Mouse (Mus musculus) forebrain, postnatal 0 days (tissue): ENCODE results near the gene Sun1. TPM values are rescaled to one million over a fixed set of nuclear protein-coding genes. Genes with fewer than 3 reads are reported as not detected.
A peak's percentile ranks its signal among the peaks of the same experiment; 100 is the strongest.

ENCODE experiments used
- ATAC-seq: fragments of 200-750 bp; cut with Nextera tagmentation; 2 replicates; pipeline ENCODE4 v1.8.0; 2017; ENCODE audit warnings: mild to moderate bottlenecking, moderate library complexity
- DNase-seq: peaks from one replicate; pipeline ENCODE4 v3.0.0-alpha.2; 2015
- H3K27ac ChIP-seq: fragments of 300-500 bp; sonication (generic); 2 replicates; pipeline ENCODE4 v1.5.1; 2014; ENCODE audit warnings: low read depth, mild to moderate bottlenecking, antibody characterized with exemption, low read length, moderate library complexity, mixed read lengths
- H3K27me3 ChIP-seq: fragments of 300-500 bp; sonication (generic); 2 replicates; pipeline ENCODE4 v1.6.1; 2014; ENCODE audit warnings: mild to moderate bottlenecking, low read length, mixed read lengths; ENCODE audit not compliant: insufficient read depth
- H3K36me3 ChIP-seq: fragments of 300-500 bp; sonication (generic); 2 replicates; pipeline ENCODE4 v1.6.1; 2014; ENCODE audit warnings: mild to moderate bottlenecking, moderate library complexity; ENCODE audit not compliant: insufficient read depth
- H3K4me1 ChIP-seq: fragments of 300-500 bp; sonication (generic); 2 replicates; pipeline ENCODE4 v1.6.1; 2014; ENCODE audit warnings: antibody characterized with exemption; ENCODE audit not compliant: insufficient read depth
- H3K4me2 ChIP-seq: fragments of 300-500 bp; sonication (generic); 2 replicates; pipeline ENCODE4 v1.6.1; 2014; ENCODE audit warnings: low read depth, mild to moderate bottlenecking, moderate library complexity
- H3K4me3 ChIP-seq: fragments of 300-500 bp; sonication (generic); 2 replicates; pipeline ENCODE4 v1.5.1; 2014; ENCODE audit warnings: low read depth, low read length, mixed read lengths
- H3K9ac ChIP-seq: fragments of 300-500 bp; sonication (generic); 2 replicates; pipeline ENCODE4 v1.6.1; 2014; ENCODE audit warnings: mild to moderate bottlenecking
- H3K9me3 ChIP-seq: fragments of 300-500 bp; sonication (generic); 2 replicates; pipeline ENCODE4 v1.6.1; 2016; ENCODE audit warnings: low read length
- CTCF ChIP-seq: sonication (generic); IDR thresholded peaks from 2 replicates; pipeline ENCODE4 v1.5.1; 2016; ENCODE audit warnings: antibody characterized with exemption, control low read depth, low read depth
- WGBS: fragments of 180-500 bp; shearing (Covaris S2); extraction: QIAGEN DNeasy Blood & Tissue Kit; methylation state at CpG from one replicate; pipeline ENCODE4 v1.1.7; 2014; 5-methylcytosine and 5-hydroxymethylcytosine counted together
- polyA plus RNA-seq: library from polyadenylated mRNA; unstranded; fragments of >200 nt; fragmentation: Nextera tagmentation; extraction: Ambion mirVana; gene quantifications from 2 replicates; pipeline ENCODE4 v1.2.1, GENCODE M21; 2015
- total RNA-seq: library from RNA; depleted of rRNA; stranded (reverse); fragments of >200 nt; gene quantifications from 2 replicates; pipeline ENCODE4 v1.2.3, GENCODE M21; 2014

Gene Sun1
- total and polyA plus RNA-seq, 2 experiments from 2014 or later: 34.5 to 84.8 TPM

DNA sequence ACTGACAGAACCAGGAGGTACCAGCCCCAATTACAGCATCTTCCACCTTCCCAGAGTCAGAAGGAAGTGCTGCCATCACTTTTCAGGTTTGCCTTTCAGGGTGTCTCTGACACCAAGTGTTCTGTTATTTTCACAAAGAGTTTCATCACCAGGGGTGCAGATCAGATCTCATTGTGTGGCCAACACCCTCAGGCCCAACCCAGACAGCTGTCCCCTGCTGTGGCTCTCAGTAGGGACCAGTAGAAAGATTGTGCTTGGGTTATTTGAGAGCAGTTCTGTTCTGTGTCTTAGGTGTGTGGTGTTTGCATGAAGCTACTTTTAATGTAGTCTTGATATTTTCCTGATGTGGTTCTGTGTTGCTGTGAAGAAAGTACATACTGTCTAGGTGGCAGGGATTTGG lies 7.7 kb downstream of the Sun1 start:
- H3K4me1 ChIP-seq: no peaks in the 10 kb centered on the region
- ATAC-seq (no peak), DNase-seq (no peak)
- no peak overlapping the region for H3K4me3 ChIP-seq
- no peak overlapping the region for H3K4me2 ChIP-seq
- no peak overlapping the region for H3K9ac ChIP-seq
- H3K27ac ChIP-seq: no peak overlapping the region
- H3K27me3 ChIP-seq: no peaks in the 10 kb centered on the region
- H3K9me3 ChIP-seq: no peaks in the 10 kb centered on the region
- TF ChIP-seq CTCF: no peak
- peaks cover 13% of the 10 kb centered on the region; the same call in 1 of the 2 replicates for H3K36me3 ChIP-seq

DNA sequence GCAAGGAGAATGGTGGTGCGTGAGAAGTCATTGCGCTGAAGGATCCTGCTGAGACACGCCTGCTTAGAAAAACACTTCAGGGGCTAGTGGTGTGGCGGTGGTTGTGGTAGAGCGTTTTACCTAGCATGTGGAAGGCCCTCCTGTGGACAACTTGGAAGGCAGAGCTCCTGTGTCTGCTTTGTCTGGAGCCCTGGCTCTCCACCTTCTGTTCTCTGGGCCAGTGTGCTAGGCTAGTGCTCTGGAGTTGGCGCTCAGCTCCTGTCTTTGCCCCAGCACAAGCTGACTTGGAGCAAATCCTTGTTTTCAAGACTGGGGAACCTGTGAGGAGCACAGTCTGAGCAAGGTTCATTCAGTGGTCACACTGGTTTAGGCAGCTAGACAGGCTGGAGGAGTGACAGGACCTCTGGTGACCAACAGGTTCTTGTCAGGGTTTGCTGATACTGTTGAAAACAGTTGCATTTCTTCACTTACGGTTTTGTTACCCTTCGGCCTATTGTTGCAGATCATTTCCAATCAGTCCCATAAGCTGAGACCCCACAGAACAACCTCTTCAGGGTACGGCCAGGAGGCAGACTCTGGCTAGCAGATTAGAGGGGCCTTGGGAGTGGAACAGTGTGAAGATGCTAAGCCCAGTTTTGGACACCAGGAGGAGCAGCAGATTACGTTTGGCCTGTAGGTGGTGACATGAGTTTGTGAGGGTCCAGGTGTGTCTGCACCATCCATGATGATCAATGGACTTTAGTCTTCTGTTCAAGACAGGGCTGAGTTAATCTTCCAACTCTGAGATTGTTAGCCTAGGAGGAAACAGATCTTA lies 8.6 kb downstream of the Sun1 start:
- peaks cover 13% of the 10 kb centered on the region; the same call in 1 of the 2 replicates for H3K36me3 ChIP-seq
- TF ChIP-seq CTCF: peak; percentile 46
- no peak overlapping the region for H3K27ac ChIP-seq
- H3K4me2 ChIP-seq: no peak overlapping the region
- DNase-seq (no peak), ATAC-seq (no peak)
- no peaks in the 10 kb centered on the region for H3K9me3 ChIP-seq
- no peaks in the 10 kb centered on the region for H3K27me3 ChIP-seq
- H3K4me1 ChIP-seq: no peaks in the 10 kb centered on the region
- H3K9ac ChIP-seq: no peak overlapping the region
- WGBS: 86% methylated on average over 10 of the region's 10 CpGs
- no peak overlapping the region for H3K4me3 ChIP-seq

DNA sequence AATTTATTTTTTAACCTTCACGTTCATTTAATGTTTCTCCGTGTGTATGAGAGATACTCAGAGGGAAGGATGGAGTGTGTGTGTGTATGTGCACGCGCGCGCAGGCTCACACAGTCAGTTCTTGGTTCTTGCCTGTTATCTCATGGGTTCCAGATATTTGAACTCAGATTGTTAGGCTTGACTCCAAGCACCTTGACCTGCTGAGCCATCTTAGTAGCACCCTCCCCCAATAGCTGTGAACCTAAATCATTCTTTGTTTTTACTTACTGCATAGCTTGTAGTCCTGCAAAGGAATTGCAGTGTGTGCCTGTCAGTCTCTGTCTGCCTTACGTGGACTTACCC lies 9.2 kb downstream of the Sun1 start:
- no peak for ATAC-seq
- no peaks in the 10 kb centered on the region for H3K9me3 ChIP-seq
- H3K27ac ChIP-seq: no peak overlapping the region
- DNase-seq: no peak
- peaks cover 13% of the 10 kb centered on the region; the same call in 1 of the 2 replicates for H3K36me3 ChIP-seq
- no peaks in the 10 kb centered on the region for H3K27me3 ChIP-seq
- H3K4me2 ChIP-seq: no peak overlapping the region
- no peak for TF ChIP-seq CTCF
- H3K9ac ChIP-seq: no peak overlapping the region
- WGBS: 93% methylated on average over 7 of the region's 7 CpGs
- H3K4me3 ChIP-seq: no peak overlapping the region
- no peaks in the 10 kb centered on the region for H3K4me1 ChIP-seq

- H3K9me3 ChIP-seq: no peaks in the 10 kb centered on the region
Measured at GRCm38 (mm10) chr5:139211737-139212385, 11.4 kb downstream of the Sun1 start.

GRCm38 (mm10) chr5:139214298-139214697 lies 13.9 kb downstream of the Sun1 start:
- H3K9me3 ChIP-seq: no peaks in the 10 kb centered on the region
- no peak for ATAC-seq
- H3K4me1 ChIP-seq: no peaks in the 10 kb centered on the region
- no peak for TF ChIP-seq CTCF
- no peak overlapping the region for H3K4me3 ChIP-seq
- DNase-seq: no peak
- no peaks in the 10 kb centered on the region for H3K27me3 ChIP-seq
- no peak overlapping the region for H3K9ac ChIP-seq
- no peak overlapping the region for H3K4me2 ChIP-seq
- H3K27ac ChIP-seq: no peak overlapping the region
- H3K36me3 ChIP-seq: peaks cover 31% of the 10 kb centered on the region

More at GRCm38 (mm10) chr5:139211737-139212385, 11.4 kb downstream of the Sun1 start:
- Histone ChIP-seq H3K4me1 (no peaks in the 10 kb centered on the region), H3K27me3 (no peaks in the 10 kb centered on the region), H3K4me2 (no peak overlapping the region), H3K27ac (no peak overlapping the region), H3K4me3 (no peak overlapping the region), H3K9ac (no peak overlapping the region), H3K36me3 (peaks cover 29% of the 10 kb centered on the region)
- ATAC-seq (no peak), DNase-seq (no peak)
- 80% methylated on average over 11 of the region's 11 CpGs for WGBS
- TF ChIP-seq CTCF: no peak

- ATAC-seq (no peak), DNase-seq (no peak)
- H3K9ac ChIP-seq: no peak overlapping the region
- H3K36me3 ChIP-seq: peaks cover 28% of the 10 kb centered on the region
- 97% methylated on average over 5 of the region's 5 CpGs for WGBS
- H3K4me3 ChIP-seq: no peak overlapping the region
- no peak for TF ChIP-seq CTCF
- H3K4me2 ChIP-seq: no peak overlapping the region
- no peaks in the 10 kb centered on the region for H3K4me1 ChIP-seq
- no peaks in the 10 kb centered on the region for H3K27me3 ChIP-seq
- H3K9me3 ChIP-seq: no peaks in the 10 kb centered on the region
- no peak overlapping the region for H3K27ac ChIP-seq
Measured at GRCm38 (mm10) chr5:139215184-139215583, 14.7 kb downstream of the Sun1 start.

- WGBS: 93% methylated on average over 2 of the region's 2 CpGs
- H3K36me3 ChIP-seq: peaks cover 23% of the 10 kb centered on the region
Measured at GRCm38 (mm10) chr5:139216121-139216520, 15.7 kb downstream of the Sun1 start.

More at GRCm38 (mm10) chr5:139216121-139216520, 15.7 kb downstream of the Sun1 start:
- no peak overlapping the region for H3K9ac ChIP-seq
- no peaks in the 10 kb centered on the region for H3K4me1 ChIP-seq
- H3K27ac ChIP-seq: no peak overlapping the region
- ATAC-seq (no peak), DNase-seq (no peak)
- H3K4me2 ChIP-seq: no peak overlapping the region
- TF ChIP-seq CTCF: no peak
- no peaks in the 10 kb centered on the region for H3K27me3 ChIP-seq
- no peaks in the 10 kb centered on the region for H3K9me3 ChIP-seq
- no peak overlapping the region for H3K4me3 ChIP-seq
